Mouse (Mus musculus): ENCODE measurements around the gene Pax8. TPM values are rescaled to one million over a fixed set of nuclear protein-coding genes. Genes with fewer than 3 reads are reported as not detected.

Pax8 gene
- total RNA-seq, 4 experiments from 2014 or later, result not detected

DNA sequence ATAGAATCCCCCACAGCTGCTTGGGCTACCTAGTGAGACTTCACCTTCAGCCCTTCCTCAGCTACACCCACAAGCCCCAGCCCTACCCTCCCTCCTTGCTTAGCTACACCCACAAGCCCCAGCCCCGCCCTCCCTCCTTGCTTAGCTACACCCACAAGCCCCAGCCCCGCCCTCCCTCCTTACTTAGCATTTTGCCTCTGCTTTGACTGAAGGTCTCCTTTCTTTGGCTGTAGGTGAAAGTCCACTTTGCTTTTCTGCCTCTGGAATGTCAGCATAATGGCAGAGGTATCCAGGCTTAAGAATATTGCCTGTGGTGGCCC is 14.6 kb downstream of the Pax8 start:
- DNase-seq, result no peak

DNA sequence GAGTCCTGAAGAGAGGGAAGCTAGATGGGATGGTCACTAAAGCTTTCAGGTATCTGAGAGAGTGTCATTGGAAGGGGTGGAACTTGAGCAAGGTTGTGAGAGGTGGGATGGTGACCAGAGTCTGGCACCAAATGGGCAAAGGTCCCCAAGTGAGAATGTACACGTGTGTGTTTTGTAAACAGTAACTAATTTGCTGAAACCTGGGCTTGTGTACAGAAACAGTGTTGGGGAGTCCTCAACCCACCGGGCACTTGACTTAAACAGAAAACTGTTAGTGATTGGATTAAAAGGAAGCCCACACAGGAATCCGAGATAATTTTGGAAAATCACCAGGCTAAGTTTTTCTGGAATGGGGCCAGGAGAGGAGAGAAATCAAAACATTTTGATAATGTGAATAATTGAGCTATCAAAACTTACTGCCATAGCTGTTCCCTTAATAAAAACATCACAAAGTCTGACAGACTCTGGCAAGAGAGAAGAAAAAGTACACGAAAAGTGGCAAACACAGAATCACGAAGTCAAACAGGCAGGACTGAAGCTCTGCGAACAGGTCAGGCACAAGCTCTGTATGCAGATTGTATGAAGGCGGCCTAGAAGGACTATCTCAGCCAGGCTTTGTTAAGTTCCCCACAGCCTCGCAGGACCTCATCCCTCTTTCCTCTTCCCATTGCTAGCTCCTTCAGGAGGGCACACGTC is 15.1 kb downstream of the Pax8 start:
- no peak for DNase-seq

DNA sequence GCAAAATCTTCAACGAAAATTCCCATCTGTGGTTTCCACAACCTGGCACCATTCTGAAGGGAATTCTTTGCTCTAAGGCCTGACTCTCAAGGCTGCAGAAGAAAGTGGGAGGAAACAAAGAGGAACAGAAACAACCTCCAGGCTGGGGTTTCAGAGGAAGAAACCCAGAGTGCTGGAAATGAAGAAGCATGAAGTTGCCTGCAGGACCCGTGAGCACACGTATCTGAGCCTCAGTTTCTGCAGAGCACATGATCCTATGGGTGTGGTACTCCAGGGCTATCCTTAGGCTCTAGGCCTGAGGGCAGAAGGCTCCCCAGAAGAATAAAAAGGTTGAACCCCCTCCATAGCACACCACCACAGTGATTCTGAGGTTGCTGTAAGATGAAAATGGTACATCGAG is 18.6 kb downstream of the Pax8 start:
- DNase-seq, result no peak

DNA sequence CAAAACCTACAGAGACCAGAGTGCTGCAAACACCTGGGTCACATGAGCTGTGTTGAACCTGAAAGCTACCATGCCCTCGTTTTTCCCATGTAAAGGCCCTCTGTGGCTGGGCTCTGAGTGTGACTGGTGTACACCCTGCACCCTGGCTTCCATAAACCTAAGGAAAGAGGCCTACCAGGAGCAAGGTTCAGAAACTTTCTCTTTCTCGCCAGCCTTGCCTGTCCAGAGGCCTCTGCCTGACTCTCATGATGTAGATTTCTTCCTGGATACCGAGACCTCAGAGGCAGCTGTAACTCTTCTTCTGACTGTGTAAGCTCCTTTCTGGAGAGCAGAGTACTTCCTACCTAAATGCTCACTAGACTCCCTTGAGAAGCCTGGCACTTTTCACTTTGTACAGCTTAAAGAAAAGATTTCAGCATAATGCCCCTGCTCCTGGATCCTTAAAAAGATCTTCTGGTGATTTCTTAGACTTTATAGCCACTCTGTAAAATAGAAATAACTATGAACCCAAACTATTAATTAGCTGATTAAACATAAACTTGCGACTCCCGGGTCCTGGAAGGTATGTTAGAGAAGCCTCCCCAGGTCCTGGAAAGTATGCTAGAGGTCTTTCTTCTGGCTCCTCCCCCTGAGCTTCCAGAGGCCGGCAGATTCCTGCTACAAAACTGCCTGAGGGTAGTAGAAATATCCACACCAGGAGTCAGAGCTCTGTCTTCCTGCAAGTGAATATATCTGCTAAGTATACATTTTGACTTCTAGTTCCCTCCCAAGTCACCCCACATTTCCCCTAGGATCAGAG is 20.1 kb downstream of the Pax8 start:
- no peak for DNase-seq

DNA sequence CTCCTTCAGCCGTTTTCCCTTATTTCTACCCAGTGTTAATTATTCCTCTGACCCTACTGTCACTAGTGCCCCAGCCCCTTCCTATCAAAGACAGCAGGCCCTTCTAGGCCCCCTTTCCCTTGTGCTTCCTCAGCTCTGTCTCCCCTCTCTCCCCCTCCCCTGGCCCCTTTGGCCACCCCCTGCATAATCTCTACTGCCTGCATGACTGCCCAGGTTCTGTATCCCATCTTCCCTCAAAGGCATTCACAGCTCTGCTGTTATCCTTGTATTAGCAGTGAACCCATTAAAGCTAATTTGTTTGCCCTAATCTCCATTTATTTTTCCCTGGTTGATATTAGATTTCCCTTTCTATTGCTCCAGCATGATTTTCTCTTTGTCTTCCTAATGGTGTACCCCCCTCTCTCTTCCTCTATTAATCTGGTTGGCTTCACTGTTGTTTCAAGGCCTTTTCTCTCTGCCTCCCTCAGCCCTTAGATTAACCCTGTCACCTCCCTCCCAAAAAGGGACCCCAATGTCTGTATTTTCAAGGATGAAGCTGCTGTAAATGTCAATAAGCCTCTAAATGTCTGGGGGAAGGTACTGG is 20.9 kb downstream of the Pax8 start:
- no peak for DNase-seq

DNA sequence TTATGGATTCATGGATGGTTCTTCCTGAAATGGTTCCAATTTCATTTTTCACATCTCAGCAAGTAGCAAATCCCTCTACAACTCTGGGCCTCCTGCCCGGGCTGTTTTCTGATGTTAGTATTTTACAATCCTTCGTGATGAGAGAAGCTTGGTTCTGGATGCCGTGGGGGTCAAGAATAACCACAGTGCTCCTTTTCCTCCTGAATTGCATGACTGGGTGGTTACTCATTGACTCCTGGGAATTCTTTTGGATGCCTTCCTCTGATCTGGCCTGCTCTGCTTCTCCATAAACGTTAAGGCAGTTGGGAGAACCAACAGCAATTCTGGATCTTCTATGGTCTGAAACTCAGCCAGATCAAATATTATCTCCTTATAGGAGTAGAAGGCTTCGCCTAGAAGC is 22.2 kb downstream of the Pax8 start:
- DNase-seq, result no peak

DNA sequence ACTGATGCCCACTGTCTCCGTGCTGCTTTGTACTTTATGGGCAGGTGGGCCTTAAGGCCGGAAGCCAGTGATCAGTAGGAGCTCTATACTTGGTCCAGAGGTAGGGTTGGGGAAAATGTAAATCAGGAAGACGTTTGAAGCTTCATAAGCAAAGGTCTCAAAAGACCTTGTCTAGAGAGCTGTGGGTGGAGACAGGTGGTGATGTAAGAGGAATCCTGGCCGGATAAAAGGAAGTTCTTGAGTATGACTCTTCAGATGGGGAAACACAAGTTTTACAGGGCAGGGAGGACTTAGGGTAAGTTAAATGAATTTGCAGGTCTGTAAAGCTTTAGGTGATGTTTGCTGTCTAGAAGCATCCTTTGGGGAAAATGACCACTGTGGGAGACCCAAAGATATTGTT is 26.3 kb downstream of the Pax8 start:
- DNase-seq, result no peak

DNA sequence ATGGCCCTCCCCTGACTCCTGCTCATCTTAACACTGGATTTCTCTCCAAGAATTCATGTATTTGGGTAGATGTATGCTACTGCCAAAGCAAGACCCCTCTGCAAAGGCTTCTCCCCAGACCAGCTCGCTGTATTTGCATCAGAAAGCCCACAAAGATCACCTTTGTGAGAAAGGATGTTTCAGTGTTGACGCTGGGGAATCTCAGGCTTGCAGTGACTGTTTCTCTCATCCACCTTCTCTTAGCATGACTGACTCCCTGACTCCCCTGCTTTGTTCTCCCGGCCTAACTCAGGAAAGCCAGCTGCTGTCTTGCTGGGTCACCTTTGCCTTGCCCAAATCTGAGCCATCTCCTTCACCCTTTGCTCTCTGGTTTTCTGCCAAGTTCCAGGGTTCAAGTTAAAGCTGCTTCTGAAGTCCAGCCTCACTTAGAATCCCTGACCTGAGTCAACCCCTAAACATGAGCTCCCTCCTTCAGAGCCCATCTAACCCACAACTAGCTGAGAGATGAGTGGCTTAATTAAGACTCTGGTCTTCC is 32.1 kb downstream of the Pax8 start:
- no peak for DNase-seq

DNA sequence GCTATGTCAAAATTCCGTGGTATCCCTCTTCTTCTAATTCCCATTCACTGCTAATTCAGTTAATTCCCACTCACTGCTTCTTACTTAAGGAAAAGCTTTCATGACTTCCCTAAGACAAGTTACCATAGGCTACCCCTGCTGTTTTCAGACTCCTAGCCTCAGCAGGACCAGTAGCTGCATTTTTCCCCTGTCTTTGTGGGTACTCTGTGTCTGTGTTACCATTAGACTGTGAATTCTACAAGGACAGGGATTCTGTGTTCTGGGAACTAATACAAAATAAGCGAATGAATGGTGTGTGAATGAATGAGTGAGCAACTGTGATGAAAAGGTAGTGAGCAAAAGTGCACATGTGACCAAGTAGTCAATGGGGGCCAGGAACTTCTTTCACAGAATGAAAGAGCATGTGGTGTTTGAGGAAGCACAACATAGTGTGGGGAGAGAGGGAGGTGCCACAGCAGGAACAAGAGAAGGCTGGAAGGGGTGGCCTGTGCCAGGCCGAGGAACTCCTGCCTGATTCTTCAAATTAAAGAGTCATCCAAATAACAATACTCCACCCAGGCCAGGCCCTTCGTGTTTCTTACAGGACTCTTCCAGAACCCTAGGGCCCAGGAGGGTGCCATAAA is 33.0 kb downstream of the Pax8 start:
- DNase-seq, result no peak

DNA sequence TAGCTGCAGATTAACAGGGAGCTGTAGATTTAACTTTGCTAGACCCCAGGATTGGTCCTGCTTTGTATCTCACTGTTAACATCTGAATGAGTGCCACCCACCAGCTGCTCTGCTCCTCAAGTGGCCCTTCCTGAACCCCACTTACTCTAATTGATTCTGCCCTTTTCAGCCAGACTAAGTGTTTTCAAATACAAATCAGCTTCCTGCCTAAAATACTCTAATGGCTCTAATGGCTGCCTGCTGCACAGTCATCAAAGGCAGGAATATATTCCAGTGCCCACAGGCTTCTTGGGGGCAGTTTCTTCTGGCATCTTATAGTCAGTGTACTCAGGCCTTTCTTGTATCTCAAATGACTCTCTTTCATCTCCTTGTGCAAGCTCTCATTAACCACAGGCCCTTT is 33.5 kb downstream of the Pax8 start:
- DNase-seq, result no peak

DNA sequence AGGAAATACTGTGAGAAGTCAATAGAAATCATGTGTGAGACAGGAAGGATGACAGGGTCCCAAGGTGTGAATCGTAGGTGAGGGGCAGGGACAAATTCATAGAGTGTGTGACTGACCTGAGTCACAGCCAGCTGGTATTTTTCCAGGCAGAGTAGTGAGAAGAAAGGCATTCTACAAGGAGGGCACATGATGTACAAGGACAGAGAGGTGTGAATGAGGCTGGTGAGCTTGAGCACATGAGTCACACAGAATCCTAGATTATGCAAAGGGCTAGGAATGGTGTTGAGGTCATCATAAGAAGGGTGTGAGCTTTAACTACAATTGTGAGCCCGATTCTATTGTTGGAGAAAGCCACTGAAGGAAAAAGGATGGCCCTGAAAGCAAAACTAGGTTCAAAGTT is 35.3 kb downstream of the Pax8 start:
- DNase-seq, result no peak

DNA sequence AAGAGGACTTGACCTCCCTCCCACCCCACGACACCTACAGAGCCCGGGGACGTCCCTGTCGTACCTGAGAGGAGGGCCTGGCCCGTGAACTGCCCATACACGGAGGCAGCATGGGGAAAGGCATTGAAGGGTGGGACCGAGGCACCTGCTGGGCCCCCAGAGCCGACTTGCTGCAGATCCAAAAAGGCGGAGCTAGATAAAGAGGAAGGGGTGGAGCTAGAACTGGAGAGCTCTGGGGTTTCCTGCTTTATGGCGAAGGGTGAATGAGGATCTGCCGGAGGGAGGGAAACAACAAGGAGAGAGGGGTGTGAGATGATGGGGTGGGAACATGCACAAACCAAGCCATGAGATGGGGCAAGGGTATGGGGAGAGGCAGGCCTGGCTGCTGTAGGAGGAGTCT is 39.7 kb downstream of the Pax8 start:
- DNase-seq, result no peak

DNA sequence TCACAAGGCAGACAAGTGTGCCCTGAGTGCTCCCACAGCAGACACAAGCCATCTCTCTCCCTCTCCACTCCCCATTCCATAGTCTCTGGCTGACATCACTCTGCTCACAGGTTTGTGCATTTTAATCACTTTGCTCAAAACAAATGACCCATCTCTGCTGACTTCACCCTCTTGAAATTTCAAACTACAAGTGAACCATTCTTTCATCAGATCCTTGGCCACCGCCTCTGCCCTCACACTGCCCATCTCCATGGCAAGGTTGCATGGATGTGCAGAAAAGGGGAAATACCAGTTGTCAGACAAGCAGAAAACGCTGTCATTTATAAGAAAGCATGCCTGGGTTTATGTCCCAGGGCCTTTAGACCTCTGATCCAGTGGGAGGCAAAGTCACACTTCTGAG is 40.7 kb downstream of the Pax8 start:
- DNase-seq, result no peak

DNA sequence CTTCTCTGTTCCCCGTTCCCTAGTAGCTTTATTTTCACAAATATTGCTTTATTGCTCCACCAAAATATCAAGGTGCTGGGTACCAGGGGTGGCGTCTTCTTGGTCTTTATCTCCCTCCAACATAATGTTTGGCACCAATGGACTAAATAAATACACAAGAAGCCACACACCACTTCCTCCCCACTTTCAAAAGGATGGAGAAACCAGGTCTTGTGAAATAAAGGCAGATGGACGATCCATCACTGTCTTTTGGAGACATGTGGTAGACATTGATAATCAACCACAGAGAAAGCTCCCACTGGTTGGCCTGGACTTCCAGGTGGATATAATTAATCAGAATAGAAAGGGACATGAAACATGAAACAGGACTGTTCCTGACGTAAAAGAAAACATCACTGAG is 45.6 kb downstream of the Pax8 start:
- DNase-seq, result no peak

DNA sequence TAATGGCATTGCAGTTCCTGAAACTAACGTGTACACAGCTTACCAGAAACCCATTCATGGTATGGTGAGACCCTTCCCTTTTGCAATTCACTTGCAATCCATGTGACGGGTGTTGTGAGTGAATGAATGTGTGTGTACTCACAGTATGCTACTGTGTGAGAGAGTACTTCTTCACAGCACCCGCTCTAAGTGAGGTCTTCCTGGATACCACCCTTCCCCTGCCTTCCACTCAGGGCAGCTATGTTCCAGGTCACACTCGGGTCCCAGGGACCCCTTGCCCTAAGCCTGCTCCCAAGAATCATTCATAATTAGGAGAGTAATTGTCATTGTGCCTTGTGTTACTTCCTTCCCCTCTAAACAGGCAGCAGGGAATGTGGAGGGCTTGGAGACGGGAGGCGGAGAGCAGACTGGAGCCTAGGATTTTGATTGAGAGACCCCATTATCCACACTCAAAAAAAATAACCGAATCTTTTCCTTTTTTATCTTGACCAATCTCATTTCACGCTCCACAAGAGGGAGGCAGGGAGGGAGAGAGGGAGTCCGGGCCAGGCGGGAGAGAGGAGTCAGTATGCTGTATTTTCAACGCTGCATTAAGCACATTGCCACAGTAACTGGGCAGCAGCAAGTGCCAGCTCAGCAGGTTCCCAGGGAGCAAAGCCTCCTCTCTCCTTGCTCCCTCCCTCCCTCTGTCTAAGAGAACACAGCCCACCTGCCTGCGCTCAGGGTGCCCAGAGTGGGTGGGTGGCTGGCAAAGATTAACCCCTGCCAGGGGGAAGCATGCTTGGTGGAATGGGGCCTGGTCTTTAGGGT is 47.3 kb downstream of the Pax8 start:
- no peak for DNase-seq

DNA sequence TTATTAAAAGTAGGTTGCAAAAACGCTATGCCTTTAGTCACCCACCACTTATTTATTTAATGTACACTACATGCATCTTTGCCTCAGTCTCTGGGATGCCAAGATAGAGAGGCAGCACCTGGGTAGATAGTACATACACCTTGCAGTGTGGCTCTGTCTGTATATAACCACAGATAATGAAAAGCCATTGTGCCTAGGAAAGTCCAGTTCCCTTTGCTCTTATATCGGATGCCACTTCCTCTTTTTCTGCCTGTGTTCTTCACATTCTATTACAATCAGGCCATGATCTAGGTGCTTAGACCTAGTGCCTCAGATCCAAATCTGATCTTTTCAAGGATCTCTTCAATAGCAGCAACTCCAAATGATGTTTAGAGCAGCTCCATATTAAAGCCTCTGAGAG is 49.8 kb downstream of the Pax8 start:
- DNase-seq, result no peak

DNA sequence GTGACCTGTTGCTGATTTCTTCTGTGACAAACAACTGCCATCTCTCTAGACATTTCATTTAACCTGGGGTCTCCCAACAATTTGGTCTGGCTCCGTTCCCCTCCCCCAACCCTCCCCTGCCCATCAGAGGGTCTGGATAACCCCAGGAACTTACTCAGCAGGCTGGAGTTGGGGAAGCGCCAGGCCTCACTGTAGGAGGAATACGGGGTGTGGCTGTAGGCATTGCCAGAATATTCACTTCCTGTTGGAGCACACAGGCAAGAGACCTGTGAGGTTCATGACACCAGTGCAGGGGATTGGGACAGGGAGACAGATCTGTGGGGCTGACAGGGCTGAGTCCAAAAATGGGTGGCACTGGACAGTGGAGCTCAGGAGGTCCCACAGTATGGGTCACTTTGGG is 52.6 kb downstream of the Pax8 start:
- no peak for DNase-seq

DNA sequence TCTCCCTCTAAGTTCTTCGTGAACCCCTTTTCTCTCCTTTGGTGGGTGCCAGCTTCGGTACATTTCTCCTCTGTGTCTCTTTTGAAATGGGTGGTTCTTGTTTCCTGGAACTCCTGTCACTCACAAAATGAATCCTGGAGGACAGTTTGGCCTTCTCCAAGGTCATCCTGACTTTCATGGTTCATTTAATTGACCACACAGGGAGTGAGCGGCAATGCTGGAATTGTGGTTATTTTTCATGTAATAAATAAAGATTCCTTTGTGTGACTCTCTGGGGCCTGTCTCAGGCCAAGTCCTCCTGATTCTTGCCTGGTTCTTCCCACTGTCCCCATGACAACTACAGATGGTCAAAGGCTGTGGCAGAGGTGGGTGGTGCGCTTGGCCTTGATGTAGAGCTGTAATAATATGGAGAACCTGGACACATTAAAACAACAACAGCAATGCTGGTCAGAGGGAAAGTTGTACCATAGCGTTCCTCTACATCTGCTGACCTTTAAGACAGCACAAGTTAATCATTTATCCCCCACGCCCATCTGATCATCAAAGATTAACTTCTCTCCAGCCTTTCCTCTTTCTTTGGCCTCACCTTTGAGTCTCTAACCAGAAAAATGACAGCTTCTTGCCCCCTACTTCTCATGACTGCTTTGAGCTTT is 54.1 kb downstream of the Pax8 start:
- DNase-seq, result no peak

DNA sequence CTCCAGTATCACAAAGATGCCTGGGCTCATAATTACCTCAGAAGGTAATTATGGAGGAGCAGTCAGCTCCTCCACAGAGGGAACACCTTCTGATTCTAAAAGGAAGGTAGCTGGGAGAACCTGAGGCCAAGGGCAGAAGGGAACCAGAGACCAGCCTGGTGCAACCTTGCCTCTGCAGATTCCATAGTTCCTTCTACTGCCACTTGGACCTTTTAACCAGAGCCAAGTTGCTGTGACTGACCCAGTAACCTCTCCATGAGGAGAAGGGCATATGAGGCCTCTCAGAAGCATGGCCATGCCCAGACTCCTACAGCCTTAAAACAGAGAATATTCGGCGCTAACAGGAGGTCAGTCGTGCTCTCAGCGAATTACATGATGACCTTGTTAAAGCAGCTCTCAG is 57.8 kb downstream of the Pax8 start:
- DNase-seq, result no peak

DNA sequence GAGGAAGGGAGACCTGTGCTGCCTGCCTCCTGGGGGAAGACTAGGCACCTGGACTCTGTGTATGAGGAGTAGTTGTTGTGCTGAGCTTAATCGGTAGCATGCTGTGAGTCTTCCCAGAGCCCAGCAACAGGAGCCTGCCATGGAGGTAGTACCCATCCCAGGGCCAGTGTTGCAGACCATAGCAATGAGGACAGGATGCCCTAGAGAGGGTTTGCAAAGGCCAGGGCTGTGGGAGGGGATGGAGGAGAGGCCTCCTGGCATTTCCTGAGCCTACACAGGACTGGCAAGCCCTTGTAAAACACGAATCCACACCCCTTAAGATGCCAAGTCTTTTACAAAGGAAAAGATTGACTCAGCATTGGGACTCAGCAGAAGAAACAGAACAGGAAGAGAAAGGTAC is 58.3 kb downstream of the Pax8 start:
- no peak for DNase-seq

DNA sequence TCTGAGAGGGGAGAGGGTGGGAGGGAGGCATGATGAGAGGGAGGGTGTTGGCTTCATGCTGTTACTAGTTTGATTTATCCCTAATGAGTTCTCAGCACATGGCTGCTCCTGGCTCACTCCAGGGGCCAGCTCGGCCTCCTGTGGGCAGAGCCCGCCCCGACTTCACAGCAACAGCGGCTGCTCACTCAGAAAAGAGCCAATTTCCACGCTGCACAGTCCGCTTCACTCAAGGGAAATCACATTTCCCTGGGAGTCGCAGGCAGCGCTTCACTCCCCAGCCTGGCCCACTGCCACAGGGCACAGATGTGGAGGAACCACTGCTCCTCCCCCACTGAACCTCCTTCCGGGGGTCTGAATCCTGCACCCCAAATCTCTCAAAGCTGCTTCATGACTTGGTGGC is 58.7 kb downstream of the Pax8 start:
- no peak for DNase-seq

DNA sequence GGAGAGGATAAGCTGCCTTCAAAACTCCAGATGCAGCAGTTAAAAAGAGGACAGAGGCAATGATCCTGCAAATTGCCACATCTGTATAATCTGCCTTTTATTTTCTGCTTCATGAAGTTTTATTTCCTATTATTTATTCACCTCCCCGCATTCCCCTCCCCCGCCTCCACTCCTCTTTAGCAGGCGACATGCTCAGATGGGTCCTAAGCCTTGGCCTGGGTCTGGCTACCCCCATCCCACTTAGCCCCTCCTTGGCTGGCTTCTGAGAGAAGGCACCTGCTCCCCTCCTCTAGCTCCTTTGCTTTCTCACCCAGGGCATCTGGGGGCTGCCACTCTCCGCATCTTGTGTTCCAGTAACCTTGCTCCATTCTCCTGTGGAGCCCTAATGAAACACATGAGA is 61.7 kb downstream of the Pax8 start:
- no peak for DNase-seq

Data from adrenal gland, adult 8-10 months (tissue).